Mouse (Mus musculus) megakaryocyte-erythroid progenitor cell, adult 5-6 weeks (primary cell): Measurements from ENCODE around the gene Ankrd13c. TPM values are rescaled to one million over a fixed set of nuclear protein-coding genes. Genes with fewer than 3 reads are reported as not detected.
A peak's percentile ranks its signal among the peaks of the same experiment; 100 is the strongest.
"Not testable (repeated sequence)": the region's sequence is repeated elsewhere in the genome, so short reads cannot be mapped to it uniquely, and the experiment has no call there.

Source experiments
- ATAC-seq: replicated peaks from 2 replicates; pipeline ENCODE4 v1.8.0; 2016; ENCODE audit warnings: mild to moderate bottlenecking, inconsistent platforms; ENCODE audit not compliant: severe bottlenecking, poor library complexity, low FRiP score, low TSS enrichment
- total RNA-seq, 2 experiments: library from RNA; stranded (forward) in 1 of 2; stranded (reverse) in 1 of 2; fragments of 200-1000, 215-1000 nt in 1 of 2; fragments of >200 nt in 1 of 2; fragmentation: Nextera tagmentation in 1 of 2; gene quantifications; 2 replicates each; pipeline ENCODE4 v1.2.3; 2014 to 2017

The Ankrd13c gene
- total RNA-seq (2014; fragmentation: Nextera tagmentation) (45.2 and 45.5 TPM in 2 replicates), total RNA-seq (2017) (56.0 and 77.6 TPM in 2 replicates)

GRCm38 (mm10) chr3:157946843-157947358, at the start of gene Ankrd13c:
Gene Ankrd13c, plus strand, starts transcription at chr3:157947239.
- peak; percentile 96 for ATAC-seq

DNA sequence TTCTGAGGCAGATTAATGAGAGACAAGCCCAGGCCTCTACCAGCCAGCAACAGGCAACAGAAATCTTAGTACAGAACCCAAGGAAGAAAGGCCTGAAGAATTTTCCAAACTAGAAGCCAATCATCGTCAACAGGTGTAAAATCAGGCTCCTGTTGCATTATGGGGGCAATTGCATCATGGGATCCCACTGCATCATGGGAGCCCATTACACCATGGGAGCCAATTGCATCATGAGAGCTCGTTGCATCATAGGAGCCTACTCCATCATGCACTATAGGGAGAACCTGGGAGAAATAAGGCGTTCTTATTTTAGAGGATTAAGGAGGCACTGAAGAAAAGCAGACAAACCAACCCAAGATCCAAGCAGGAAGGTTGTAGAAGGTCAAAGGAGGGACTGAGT, 49.4 kb upstream of the Ankrd13c start:
- no peak for ATAC-seq

DNA sequence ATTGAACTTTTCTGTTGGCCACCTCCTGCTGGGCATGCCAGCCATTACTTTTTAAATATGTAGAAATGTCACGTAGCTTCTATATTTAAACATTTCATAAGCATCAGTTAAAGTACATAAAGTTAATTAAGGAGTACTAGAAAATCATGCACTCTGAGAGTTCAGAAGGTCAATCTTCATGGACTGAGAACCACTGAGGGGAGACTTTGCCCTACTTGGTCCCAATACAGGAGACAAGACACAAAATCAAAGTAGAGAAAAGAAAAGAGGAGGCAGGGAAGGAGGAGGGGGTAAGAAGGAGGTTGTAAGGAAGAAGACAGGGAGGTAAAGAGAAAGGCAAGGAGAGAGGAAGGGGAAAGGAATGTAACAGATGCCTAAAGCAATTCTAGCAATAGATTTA, 47.1 kb upstream of the Ankrd13c start:
- ATAC-seq, result no peak

- ATAC-seq, result no peak
These were observed 45.3 kb upstream of the Ankrd13c start for GRCm38 (mm10) chr3:157901721-157902120.

- no peak for ATAC-seq
These were observed 38.9 kb upstream of the Ankrd13c start for GRCm38 (mm10) chr3:157908166-157908565.

- no peak for ATAC-seq
These were observed 36.8 kb upstream of the Ankrd13c start for GRCm38 (mm10) chr3:157910262-157910661.

DNA sequence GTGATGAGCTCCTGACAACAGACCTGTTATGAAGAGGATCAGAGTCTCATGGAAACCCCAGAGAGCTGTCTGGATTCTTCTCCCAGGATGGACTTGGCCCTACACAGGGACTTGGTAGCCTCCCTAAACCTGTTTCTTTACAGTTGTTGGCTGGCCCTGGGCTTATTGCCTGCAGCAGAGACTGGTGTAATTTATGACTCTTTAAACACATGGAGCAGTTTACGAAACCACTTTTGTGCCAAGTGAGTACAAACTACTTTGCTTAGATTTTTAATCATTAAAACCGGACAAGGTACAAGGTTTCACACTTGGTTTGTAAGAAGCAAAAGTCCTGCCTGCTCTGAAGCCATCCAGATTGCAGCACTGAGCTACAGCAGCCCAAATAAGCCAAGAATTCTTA, 34.9 kb upstream of the Ankrd13c start:
- ATAC-seq, result no peak

- no peak for ATAC-seq
These were observed 30.7 kb upstream of the Ankrd13c start for GRCm38 (mm10) chr3:157916336-157916735.

GRCm38 (mm10) chr3:157921376-157921775, 25.7 kb upstream of the Ankrd13c start:
- ATAC-seq, result no peak

GRCm38 (mm10) chr3:157923268-157923835, 23.7 kb upstream of the Ankrd13c start:
- ATAC-seq, result no peak

DNA sequence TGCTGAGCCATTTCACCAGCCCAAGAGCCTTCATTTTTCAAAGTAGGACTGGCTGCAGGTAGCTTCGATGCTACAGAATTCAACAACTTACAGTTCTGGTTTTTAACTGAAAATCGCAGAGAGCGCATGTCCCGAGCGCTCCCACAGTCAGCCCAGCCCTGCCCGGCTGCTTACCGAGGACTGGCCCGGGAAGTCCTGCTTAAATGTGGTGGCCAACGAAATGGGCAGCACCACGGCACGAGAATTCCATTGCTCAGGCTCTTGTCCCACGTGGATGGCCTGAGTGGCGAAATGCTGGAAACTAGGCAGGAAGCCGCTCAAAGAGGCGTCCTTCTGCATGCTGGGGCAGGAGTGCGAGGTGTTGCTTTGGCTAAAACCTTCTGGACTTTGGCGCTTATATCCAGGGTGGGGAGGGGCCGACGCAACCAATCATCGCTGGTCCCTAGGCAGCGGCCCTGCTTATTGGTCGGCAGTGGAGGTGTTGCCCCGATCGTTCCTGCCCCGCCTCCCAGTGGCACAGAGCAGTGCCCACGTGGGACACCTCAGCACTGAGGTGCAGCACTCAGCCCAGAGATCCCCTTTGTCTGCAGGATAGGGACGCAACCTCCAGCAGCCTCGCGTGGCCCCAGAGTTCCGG, 22.2 kb upstream of the Ankrd13c start, which contains the start of gene Cth:
Gene Cth (minus strand): TSS at position 386 of the 637 bp plus-strand sequence.
- peak; percentile 99 for ATAC-seq

- ATAC-seq, result no peak
These were observed 21.1 kb upstream of the Ankrd13c start for GRCm38 (mm10) chr3:157925706-157926510.

DNA sequence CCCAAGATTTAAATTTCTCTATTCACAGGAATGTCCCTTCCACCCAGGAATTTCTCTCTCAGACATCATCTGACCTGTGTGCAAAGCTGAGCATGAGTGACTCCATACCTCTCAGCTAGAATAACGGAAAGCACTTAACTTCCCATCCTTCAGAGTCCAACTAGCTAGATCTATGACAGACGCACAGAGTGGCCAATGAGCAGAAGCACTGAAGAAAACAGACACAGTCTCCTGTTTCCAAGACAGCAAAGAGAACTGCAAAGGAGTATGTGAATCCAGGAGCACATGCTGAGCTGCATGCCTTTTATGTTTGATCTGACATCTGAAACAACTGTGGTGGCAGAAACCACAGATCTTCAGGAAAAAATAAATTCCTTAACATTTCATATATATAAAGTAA, 20.3 kb upstream of the Ankrd13c start:
- no peak for ATAC-seq

- no peak for ATAC-seq
These were observed 18.3 kb upstream of the Ankrd13c start for GRCm38 (mm10) chr3:157928731-157929130.

DNA sequence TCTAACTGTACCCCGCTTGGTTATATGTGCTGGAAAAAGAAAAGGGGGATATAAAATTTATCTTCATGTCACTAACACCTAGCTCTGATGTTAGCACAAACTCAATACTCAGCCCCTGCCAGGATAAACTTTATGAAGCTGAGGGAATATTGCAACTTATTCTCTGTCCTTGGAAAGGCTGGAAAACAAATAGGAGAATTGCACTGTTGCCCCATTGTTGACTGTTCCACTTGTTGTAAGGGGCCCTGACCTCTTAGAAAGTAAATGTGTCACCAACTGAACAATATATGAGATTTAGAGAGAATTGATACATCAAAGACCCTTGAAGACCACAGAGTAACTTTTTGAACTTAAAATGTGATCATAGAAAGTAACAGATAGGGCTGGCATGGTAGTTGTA, 17.6 kb upstream of the Ankrd13c start:
- no peak for ATAC-seq

GRCm38 (mm10) chr3:157931592-157931991, 15.4 kb upstream of the Ankrd13c start:
- ATAC-seq, result 0 out of 2 replicates have a peak, but pooled peaks have one; percentile 56

DNA sequence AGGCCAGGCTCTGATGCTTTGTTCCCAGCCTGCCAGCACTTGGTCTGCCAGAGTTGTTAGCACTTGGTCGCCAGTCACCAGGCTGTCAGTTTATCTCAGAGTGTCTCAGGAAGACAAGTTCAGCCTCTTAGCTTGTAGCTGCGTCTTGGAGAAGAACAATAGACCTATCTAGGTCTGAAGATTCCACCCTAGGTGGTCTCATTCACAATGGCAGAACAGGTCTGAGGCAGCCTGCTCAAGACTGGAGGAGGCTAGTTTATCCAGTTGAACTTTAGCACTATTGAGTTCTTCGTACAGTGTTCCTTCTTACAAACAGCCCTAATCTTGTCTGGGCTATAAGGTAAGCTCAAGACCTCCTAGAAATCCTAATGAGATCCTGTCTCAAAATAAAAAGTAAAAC, 15.0 kb upstream of the Ankrd13c start:
- ATAC-seq, result no peak

DNA sequence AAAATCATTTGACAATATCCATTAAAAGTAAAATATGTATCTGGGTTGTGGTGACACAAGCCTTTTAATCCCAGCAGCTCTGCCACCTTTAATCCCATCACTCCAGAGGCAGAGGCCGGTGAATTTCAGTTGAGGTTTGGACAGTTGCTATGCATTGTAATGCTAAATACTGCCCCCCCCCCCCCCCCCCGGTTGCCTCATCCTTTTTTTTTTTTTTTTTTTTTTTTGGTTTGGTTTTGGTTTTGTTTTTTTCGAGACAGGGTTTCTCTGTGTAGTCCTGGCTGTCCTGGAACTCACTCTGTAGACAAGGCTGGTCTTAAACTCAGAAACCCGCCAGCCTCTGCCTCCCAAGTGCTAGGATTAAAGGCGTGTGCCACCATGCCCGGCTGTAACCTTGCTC, 13.8 kb upstream of the Ankrd13c start:
- ATAC-seq, result not testable (repeated sequence)

- no peak for ATAC-seq
These were observed 12.7 kb upstream of the Ankrd13c start for GRCm38 (mm10) chr3:157934301-157934823.

- no peak for ATAC-seq
These were observed 8.5 kb upstream of the Ankrd13c start for GRCm38 (mm10) chr3:157938585-157938984.
